Comparison of ENCODE assay signal across 8 mouse cellular contexts in genomic region chr15:81809550-81809949, GRCm38 (mm10). TPM values are rescaled to one million over a fixed set of nuclear protein-coding genes. Genes with fewer than 3 reads are reported as not detected.
DNase-seq lines count a peak whose midpoint lies in the region; ATAC-seq and TF ChIP-seq lines count a peak whose summit lies in the region.

No protein-coding gene starts in this region.

- no peak for TF ChIP-seq CTCF in lung, adult 2 months (IDR thresholded peaks at IDR 0.05; ENCODE audit: insufficient read depth, low read length)

- no peak for ATAC-seq in heart, embryonic 15.5 days (replicated peaks; ENCODE audit: insufficient number of reproducible peaks, insufficient read depth, low FRiP score, low read depth)
- ATAC-seq in hindbrain, embryonic 16.5 days, result no peak
- ATAC-seq in midbrain, embryonic 15.5 days (replicated peaks), result no peak

- no peak for DNase-seq in heart, adult 18-20 months
- no peak for DNase-seq in ovary, adult 18-20 months (ENCODE audit: low spot score)
- no peak for DNase-seq in frontal cortex, postnatal 36 days (ENCODE audit: low spot score in 2 of 2)
- no peak for DNase-seq in lung, adult 2 months

- no peaks in the 10 kb centered on the region for H3K9me3 ChIP-seq in heart, embryonic 15.5 days (replicated peaks)
- H3K9me3 ChIP-seq in hindbrain, embryonic 16.5 days (ENCODE audit: control insufficient read depth, low read length), result no peaks in the 10 kb centered on the region
- no peaks in the 10 kb centered on the region for H3K9me3 ChIP-seq in midbrain, embryonic 15.5 days

- H3K4me3 ChIP-seq in heart, embryonic 15.5 days, result peak overlapping the region; percentile 83; the same call in 1 of the 2 replicates
- no peak overlapping the region for H3K4me3 ChIP-seq in brown adipose tissue, adult 24 weeks (ENCODE audit: insufficient read depth, low read depth, low read length)
- no peak overlapping the region for H3K4me3 ChIP-seq in hindbrain, embryonic 16.5 days (ENCODE audit: low read length)
- H3K4me3 ChIP-seq in midbrain, embryonic 15.5 days, result no peak overlapping the region
- no peak overlapping the region for H3K4me3 ChIP-seq in lung, adult 2 months (replicated peaks; ENCODE audit: extremely low read depth, low read depth, low read length)

- peak overlapping the region; percentile 64 for H3K9ac ChIP-seq in heart, embryonic 15.5 days
- H3K9ac ChIP-seq in hindbrain, embryonic 16.5 days (ENCODE audit: low read depth, low read length), result peak overlapping the region; percentile 67
- 0 out of 2 replicates have a peak overlapping the region, but pooled peaks have one; percentile 71 for H3K9ac ChIP-seq in midbrain, embryonic 15.5 days

- peak overlapping the region; percentile 82 for H3K4me2 ChIP-seq in heart, embryonic 15.5 days
- H3K4me2 ChIP-seq in hindbrain, embryonic 16.5 days (ENCODE audit: low read length), result peak overlapping the region; percentile 78
- peak overlapping the region; percentile 89; the same call in 1 of the 2 replicates for H3K4me2 ChIP-seq in midbrain, embryonic 15.5 days

- peaks cover 58% of the 10 kb centered on the region for H3K4me1 ChIP-seq in heart, embryonic 15.5 days (replicated peaks)
- peaks cover 35% of the 10 kb centered on the region for H3K4me1 ChIP-seq in brown adipose tissue, adult 24 weeks (ENCODE audit: control insufficient read depth, insufficient read depth, insufficient read length, low read length)
- peaks cover 28% of the 10 kb centered on the region for H3K4me1 ChIP-seq in hindbrain, embryonic 16.5 days (ENCODE audit: control insufficient read depth, insufficient read depth, low read depth, low read length)
- H3K4me1 ChIP-seq in midbrain, embryonic 15.5 days, result peaks cover 38% of the 10 kb centered on the region
- peaks cover 40% of the 10 kb centered on the region for H3K4me1 ChIP-seq in lung, adult 2 months (ENCODE audit: control insufficient read depth, insufficient read depth, low read length)

- 30% methylated on average over 1 of the region's 1 CpGs for WGBS in heart, embryonic 15.5 days
- WGBS in hindbrain, embryonic 16.5 days, result 50% methylated on average over 1 of the region's 1 CpGs
- WGBS in midbrain, embryonic 15.5 days, result 49% methylated on average over 1 of the region's 1 CpGs
- 16% methylated on average over 1 of the region's 1 CpGs for WGBS in lung, adult 2 months

- H3K27ac ChIP-seq in heart, embryonic 15.5 days, result peak overlapping the region; percentile 96
- H3K27ac ChIP-seq in brown adipose tissue, adult 24 weeks (replicated peaks; ENCODE audit: low read depth, low read length), result peak overlapping the region; percentile 73
- peak overlapping the region; percentile 91; the same call in 1 of the 2 replicates for H3K27ac ChIP-seq in hindbrain, embryonic 16.5 days (ENCODE audit: low read depth, low read length)
- H3K27ac ChIP-seq in midbrain, embryonic 15.5 days, result peak overlapping the region; percentile 88

- no peaks in the 10 kb centered on the region for H3K36me3 ChIP-seq in heart, embryonic 15.5 days
- no peaks in the 10 kb centered on the region for H3K36me3 ChIP-seq in hindbrain, embryonic 16.5 days (ENCODE audit: control insufficient read depth, insufficient read depth, low read length)
- no peaks in the 10 kb centered on the region for H3K36me3 ChIP-seq in midbrain, embryonic 15.5 days (replicated peaks)

- no peaks in the 10 kb centered on the region for H3K27me3 ChIP-seq in heart, embryonic 15.5 days
- H3K27me3 ChIP-seq in hindbrain, embryonic 16.5 days (replicated peaks; ENCODE audit: control insufficient read depth, insufficient read depth, low read length), result no peaks in the 10 kb centered on the region
- no peaks in the 10 kb centered on the region for H3K27me3 ChIP-seq in midbrain, embryonic 15.5 days (replicated peaks)

- no peak for TF ChIP-seq POLR2A in lung, adult 2 months (IDR thresholded peaks at IDR 0.05; ENCODE audit: borderline replicate concordance, extremely low read depth, low read depth, low read length)

RNA-seq across cellular contexts. Expression of gene Tef, which starts 7.3 kb away (rescaled TPM):
- polyA plus RNA-seq in heart, embryonic 15.5 days (2015; fragmentation: Nextera tagmentation; extraction: Ambion mirVana), result 22.9 and 25.9 TPM in 2 replicates
- total RNA-seq in heart, adult 18-20 months (2021), result 10 to 100 TPM; 67.5 to 73.0 TPM
- polyA plus RNA-seq in brown adipose tissue, adult 24 weeks (2012; ENCODE audit: insufficient read depth, insufficient read length, missing spikeins), result 33.0 and 53.3 TPM in 2 replicates
- polyA plus RNA-seq in hindbrain, embryonic 16.5 days (2015; fragmentation: Nextera tagmentation; extraction: Ambion mirVana), result 22.9 and 23.1 TPM in 2 replicates
- polyA plus RNA-seq in midbrain, embryonic 15.5 days (2015; fragmentation: Nextera tagmentation; extraction: Ambion mirVana), result 24.0 and 25.2 TPM in 2 replicates
- 95.4 and 99.7 TPM in 2 replicates for polyA plus RNA-seq in lung, adult 2 months (2012; rRNA removed)

RNA-seq across cellular contexts. Expression of gene Tob2, which starts 49.0 kb away (rescaled TPM):
- 15.8 and 17.6 TPM in 2 replicates for polyA plus RNA-seq in heart, embryonic 15.5 days (2015; fragmentation: Nextera tagmentation; extraction: Ambion mirVana)
- 100 to 1,000 TPM; 103 to 127 TPM for total RNA-seq in heart, adult 18-20 months (2021)
- 79.0 and 87.4 TPM in 2 replicates for polyA plus RNA-seq in brown adipose tissue, adult 24 weeks (2012; ENCODE audit: insufficient read depth, insufficient read length, missing spikeins)
- 15.7 and 18.4 TPM in 2 replicates for polyA plus RNA-seq in hindbrain, embryonic 16.5 days (2015; fragmentation: Nextera tagmentation; extraction: Ambion mirVana)
- 16.5 and 18.5 TPM in 2 replicates for polyA plus RNA-seq in midbrain, embryonic 15.5 days (2015; fragmentation: Nextera tagmentation; extraction: Ambion mirVana)
- polyA plus RNA-seq in lung, adult 2 months (2012; rRNA removed), result 35.8 and 39.0 TPM in 2 replicates
